Mouse (Mus musculus): ENCODE data around the gene Vmn2r61. TPM values are rescaled to one million over a fixed set of nuclear protein-coding genes. Genes with fewer than 3 reads are reported as not detected.

The Vmn2r61 gene
- polyA plus RNA-seq (2014; fragmentation: Illumina TruSeq; extraction: RNeasy Lipid Tissue Mini Kit (QIAGEN cat#74804); ENCODE audit: low replicate concordance): not detected

DNA sequence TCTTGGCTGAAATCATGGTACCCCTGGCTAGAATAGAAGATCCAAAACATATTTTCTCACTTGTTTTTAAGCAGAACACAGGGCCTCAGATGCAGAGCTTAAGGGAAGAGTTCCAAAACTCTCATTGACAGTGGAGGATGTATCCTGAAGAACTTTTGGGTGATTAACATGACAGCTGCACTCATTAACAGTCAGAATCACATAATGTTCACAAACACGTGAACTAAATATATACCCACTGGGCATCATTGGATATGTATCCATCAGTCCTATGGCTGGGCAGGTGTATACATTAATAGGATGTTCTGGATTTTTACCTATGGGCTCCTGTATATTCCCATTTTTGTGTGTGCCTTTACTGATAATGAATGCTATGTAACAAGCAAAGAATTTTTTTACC, at the start of gene Vmn2r61:
Gene Vmn2r61, plus strand, starts transcription at position 301 of the 400 bp plus-strand sequence.

Other genes with a start within 250 kb of the Vmn2r61 start
- not detected for gene Vmn2r59, start 201.0 kb upstream of the Vmn2r61 start, polyA plus RNA-seq (2014; fragmentation: Illumina TruSeq; extraction: RNeasy Lipid Tissue Mini Kit (QIAGEN cat#74804); ENCODE audit: low replicate concordance)
- gene Vmn2r60, start 152.3 kb upstream of the Vmn2r61 start, polyA plus RNA-seq (2014; fragmentation: Illumina TruSeq; extraction: RNeasy Lipid Tissue Mini Kit (QIAGEN cat#74804); ENCODE audit: low replicate concordance): not detected
- not detected for gene 4933421I07Rik, start 188.1 kb downstream of the Vmn2r61 start, polyA plus RNA-seq (2014; fragmentation: Illumina TruSeq; extraction: RNeasy Lipid Tissue Mini Kit (QIAGEN cat#74804); ENCODE audit: low replicate concordance)
- gene Zfp141, start 245.7 kb downstream of the Vmn2r61 start, polyA plus RNA-seq (2014; fragmentation: Illumina TruSeq; extraction: RNeasy Lipid Tissue Mini Kit (QIAGEN cat#74804); ENCODE audit: low replicate concordance): 18.5 TPM